Mouse (Mus musculus) common myeloid progenitor, adult 5-6 weeks (primary cell): Measurements from ENCODE around the gene Tspan13. TPM values are rescaled to one million over a fixed set of nuclear protein-coding genes. Genes with fewer than 3 reads are reported as not detected.

ENCODE experiments used
- ATAC-seq: replicated peaks from 2 replicates; pipeline ENCODE4 v1.8.0; 2016; ENCODE audit warnings: low read depth, mild to moderate bottlenecking, moderate TSS enrichment, inconsistent platforms; ENCODE audit not compliant: poor library complexity, severe bottlenecking
- total RNA-seq: library from RNA; stranded (forward); fragments of 200-1000, 187-1606 nt; gene quantifications from 2 replicates; pipeline ENCODE4 v1.2.3, GENCODE M21; 2017

Tspan13 gene
- total RNA-seq, 1 experiment from 2014 or later: 82.4 TPM

DNA sequence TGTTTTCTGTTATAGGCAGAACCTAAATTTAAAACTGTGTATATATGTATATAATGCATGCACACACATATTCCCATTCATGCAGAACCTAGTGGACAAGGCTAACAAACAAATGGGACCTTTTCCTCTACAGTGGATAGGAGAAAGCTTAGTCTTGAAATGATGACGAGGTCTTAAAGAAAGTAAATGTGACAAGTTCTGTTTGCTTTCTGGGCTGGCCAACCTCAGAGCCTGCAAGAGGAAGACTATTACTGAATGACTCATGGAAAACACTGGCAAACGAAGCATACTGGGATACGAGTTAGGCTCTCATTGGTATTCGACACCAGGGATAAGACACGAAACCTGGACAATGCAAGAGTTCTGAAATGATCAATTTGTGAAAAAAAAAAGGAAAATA is 57.6 kb downstream of the Tspan13 start:
- no peak for ATAC-seq

DNA sequence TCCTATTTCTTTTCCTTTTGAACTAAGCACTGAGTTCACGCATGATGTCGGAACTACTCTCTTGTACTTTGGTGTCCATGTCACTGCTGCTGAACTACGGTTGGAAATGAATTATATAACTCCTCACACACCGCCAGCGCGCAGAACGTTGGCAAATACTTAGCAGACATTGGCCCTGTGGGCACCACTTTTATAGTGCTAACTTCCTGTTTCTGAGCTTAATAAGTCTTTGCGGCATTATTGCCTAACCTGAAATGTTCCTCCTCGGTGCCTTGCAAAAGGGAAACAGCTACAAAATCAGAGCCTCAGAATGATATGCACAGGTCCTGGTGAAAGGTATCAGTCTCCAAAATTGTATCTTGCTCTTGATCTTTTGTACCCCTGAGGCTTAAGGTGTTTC is 58.8 kb downstream of the Tspan13 start:
- peak; percentile 75 for ATAC-seq

DNA sequence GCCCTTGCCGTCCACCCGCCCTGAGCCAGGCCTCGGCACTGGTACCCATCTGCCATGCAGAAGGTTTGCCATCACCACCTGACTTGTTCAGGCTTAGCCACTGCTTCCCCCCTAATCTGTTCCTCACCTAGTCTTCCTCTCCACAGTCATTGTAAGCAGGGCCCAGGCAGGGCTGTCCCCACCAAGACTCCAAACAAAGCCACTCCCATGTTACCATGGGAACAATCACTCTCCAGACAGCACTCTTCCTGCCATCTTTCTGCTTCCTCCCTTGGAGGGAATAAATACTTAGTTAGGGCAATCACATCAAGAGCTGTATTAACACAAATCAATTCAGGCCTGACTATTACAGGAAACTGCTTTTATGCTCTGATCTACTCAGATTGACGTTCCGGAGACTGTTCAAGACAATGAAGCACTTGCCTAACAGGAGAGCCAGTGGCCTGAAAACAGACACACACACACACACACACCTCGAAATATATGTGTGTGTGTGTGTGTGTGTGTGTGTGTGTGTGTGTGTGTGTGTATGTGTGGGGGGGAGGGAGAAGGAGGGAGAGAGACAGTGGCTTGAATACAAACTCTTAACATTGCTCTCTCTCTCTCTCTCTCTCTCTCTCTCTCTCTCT is 60.5 kb downstream of the Tspan13 start:
- peak; percentile 89 for ATAC-seq

DNA sequence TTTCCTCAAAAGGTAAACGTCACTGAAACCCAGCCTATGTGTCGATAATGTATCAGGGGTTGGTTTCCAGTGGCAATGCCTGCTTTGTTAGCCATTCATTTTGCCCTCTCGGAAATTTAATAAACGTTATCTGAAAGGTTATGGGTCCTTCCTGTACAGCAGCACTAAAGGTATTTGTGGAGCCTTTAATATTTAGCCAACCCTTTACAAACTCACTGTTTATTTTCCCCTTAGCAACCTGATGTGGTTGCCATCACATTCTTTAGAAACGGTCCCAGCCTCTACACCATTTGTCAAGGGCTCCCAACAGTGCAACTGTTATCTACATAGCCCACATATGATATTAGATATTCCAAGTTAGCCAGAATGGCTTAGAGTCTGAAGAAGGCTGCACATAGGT is 62.7 kb downstream of the Tspan13 start:
- ATAC-seq: no peak

DNA sequence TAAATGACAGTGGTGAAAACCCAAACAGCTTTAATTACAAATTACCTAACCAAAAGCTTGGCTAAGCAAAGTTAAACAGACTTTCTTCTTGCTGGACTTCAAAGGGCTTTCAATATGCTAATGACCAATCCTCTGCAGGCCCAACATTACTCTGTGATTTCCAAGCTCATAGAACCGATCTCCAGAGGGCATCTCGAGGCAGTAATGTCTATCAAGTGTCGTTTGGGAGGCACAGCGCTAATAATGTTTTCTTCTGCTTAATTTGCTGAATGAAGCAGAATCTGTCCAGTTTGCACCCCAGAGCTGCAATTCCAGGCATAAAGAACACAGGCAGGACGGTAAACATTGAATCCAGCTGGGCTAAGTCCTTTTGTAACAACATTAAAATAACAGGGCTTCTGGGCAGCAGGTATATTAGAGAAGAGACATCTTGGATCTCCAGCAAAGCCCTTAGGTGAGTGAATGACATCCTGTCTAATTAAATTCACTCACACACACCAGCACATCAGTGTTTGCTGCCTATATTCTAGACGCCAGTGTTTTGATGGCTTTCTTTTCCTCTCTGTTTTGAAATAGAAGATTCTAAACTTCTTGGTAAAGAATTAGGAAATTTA is 64.6 kb downstream of the Tspan13 start:
- ATAC-seq: no peak

DNA sequence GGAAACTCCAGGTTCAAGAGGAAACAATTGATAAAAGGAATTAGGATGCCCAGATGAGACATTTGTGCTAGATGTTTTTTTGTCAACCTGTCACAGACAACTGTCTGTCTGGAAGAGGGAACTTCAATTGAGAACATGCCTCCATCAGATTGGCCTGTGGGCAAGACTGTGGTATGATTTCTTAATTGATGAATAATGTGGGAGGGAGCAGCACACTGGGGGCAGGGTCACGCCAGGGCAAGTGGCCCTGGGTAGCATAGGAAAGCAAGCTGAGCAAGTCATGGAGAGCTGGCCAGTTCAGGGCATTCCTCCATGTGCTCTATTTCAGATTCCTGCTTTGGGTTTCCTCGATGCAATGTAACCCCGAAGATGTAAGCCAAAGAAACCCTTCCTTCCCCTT is 66.4 kb downstream of the Tspan13 start:
- peak; percentile 73 for ATAC-seq

DNA sequence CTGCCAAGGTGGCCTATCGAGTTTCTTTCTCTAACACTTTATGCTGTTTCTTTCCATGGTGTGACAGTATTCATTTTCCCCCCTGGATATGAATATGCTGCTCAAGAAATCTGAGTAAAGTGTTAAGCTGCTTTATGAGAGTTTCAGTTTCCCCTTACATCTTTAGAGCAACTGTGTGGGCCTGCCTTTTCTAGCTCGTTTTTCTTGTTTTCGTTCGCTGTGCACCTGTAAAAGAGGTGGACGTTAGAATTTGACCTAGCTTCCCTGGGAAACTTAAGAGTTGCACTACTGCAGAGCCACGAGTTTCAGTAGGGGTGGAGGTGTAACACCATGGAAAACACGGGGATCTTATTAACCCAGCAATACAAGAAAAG is 75.5 kb downstream of the Tspan13 start:
- no peak for ATAC-seq

DNA sequence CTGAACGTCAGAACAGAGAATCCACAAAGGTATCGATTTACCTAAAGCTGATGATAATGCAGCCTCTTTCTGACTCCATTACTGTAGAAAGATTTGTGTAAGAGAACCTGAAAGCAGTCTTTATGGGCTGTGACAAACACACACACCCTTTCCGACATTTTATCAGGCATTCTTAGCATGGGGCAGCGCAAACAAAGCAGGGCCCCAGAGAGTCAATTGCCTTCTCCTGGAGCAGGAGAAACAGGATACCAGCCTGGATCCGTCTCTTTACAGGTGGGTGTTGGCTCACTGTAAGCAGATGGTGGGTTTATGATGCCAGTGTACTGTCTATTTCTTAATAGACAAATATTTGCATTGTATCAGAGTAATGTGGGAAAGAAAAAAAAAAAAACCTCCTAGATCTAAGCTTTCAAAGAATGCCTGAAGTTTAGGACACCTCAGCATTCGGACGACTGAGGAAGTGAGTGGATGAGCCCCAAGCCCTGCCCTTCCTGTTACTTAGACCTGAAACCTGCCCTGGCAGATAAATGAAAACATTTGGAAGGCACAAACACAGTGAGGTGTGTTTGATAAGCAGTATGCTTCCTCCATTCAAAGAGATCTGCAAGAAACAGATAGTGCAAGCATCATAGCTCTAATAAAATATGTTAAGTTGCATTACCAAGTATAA is 76.1 kb downstream of the Tspan13 start:
- ATAC-seq: peak; percentile 93

Other genes with a start within 250 kb of the Tspan13 start
- not detected in 2 replicates for gene Agr3, start 116.9 kb downstream of the Tspan13 start, total RNA-seq
- not detected in 2 replicates for gene Agr2, start 49.6 kb downstream of the Tspan13 start, total RNA-seq
- gene Ankmy2, start 114.6 kb upstream of the Tspan13 start, total RNA-seq: 23.5 and 24.3 TPM in 2 replicates
- 132 and 152 TPM in 2 replicates for gene Bzw2, start 115.6 kb upstream of the Tspan13 start, total RNA-seq
- gene Lrrc72, start 210.9 kb upstream of the Tspan13 start, total RNA-seq: not detected in 2 replicates